Mouse (Mus musculus) heart, embryonic 10.5 days (tissue): ENCODE data around the gene Onecut1. TPM values are rescaled to one million over a fixed set of nuclear protein-coding genes. Genes with fewer than 3 reads are reported as not detected.

Source experiments
- DNase-seq: peaks from one replicate; pipeline ENCODE4 v3.0.0-alpha.2; 2017; ENCODE audit warnings: low spot score
- H3K27ac ChIP-seq: fragments of 300-500 bp; sonication (generic); 2 replicates; pipeline ENCODE4 v1.5.1; 2016; ENCODE audit warnings: mild to moderate bottlenecking
- H3K27me3 ChIP-seq: fragments of 300-500 bp; sonication (generic); 2 replicates; pipeline ENCODE4 v1.6.1; 2016; ENCODE audit warnings: mild to moderate bottlenecking; ENCODE audit not compliant: poor library complexity, insufficient read depth, severe bottlenecking
- H3K36me3 ChIP-seq: fragments of 300-500 bp; sonication (generic); 2 replicates; pipeline ENCODE4 v1.6.1; 2016; ENCODE audit warnings: mild to moderate bottlenecking, moderate library complexity
- H3K4me1 ChIP-seq: fragments of 300-500 bp; sonication (generic); 2 replicates; pipeline ENCODE4 v1.6.1; 2016; ENCODE audit warnings: mild to moderate bottlenecking
- H3K4me3 ChIP-seq: fragments of 300-500 bp; sonication (generic); 2 replicates; pipeline ENCODE4 v1.5.1; 2016; ENCODE audit warnings: mild to moderate bottlenecking, moderate library complexity
- H3K9me3 ChIP-seq: fragments of 300-500 bp; sonication (generic); 2 replicates; pipeline ENCODE4 v1.6.1; 2016; ENCODE audit warnings: mild to moderate bottlenecking, moderate library complexity
- WGBS: fragments of 180-500 bp; shearing (Covaris S2); methylation state at CpG from one replicate; pipeline ENCODE4 v1.1.7; 2016; 5-methylcytosine and 5-hydroxymethylcytosine counted together
- polyA plus RNA-seq: library from polyadenylated mRNA; unstranded; fragments of >200 nt; fragmentation: Nextera tagmentation; extraction: Ambion mirVana; gene quantifications from 2 replicates; pipeline ENCODE4 v1.2.1, GENCODE M21; 2016

The Onecut1 gene
- polyA plus RNA-seq, 1 experiment from 2014 or later = 1.9 TPM

DNA sequence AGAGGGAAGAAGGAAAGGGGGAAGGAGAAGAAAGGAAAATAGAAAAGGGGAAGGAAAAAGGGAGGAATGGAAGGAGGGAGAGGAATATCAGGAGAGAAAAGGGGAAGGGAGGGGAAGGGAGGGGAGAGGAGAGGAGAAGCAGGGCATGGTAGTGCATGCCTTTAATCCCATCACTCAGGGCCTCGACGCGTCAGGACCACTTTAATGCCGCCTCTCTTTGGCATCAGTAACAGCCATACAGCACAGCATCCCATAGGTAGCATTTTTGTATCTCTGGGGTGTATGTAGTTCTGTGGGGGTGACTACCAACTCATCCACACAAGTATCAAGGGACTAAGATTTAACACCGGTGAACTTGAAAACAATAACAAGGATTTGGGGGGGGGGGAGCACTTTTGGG is 68.9 kb downstream of the Onecut1 start:
- no peak overlapping the region for H3K4me3 ChIP-seq

DNA sequence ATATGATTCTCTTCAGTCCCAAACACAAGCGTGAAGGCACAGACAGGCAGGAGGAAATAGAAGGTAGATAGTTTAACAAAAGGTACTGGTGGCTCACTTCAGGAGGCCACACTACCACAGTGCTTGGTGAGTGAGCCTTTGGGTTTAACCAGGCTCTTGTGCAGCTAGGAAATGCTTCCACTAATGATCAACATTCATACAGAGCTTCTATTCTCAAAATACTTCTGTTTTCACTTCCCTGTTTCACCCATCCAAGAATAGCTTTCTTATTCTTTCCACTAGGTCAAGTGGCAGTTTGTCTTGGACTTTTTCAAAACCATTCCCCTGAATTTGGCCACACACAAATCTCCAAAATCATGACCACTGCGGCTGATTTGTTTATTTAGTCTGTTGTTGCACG is 73.6 kb downstream of the Onecut1 start:
- H3K4me3 ChIP-seq = no peak overlapping the region
- H3K9me3 ChIP-seq = no peaks in the 10 kb centered on the region
- 72% methylated on average over 3 of the region's 3 CpGs for WGBS
- no peaks in the 10 kb centered on the region for H3K27me3 ChIP-seq
- H3K27ac ChIP-seq = no peak overlapping the region
- no peaks in the 10 kb centered on the region for H3K4me1 ChIP-seq
- DNase-seq = no peak
- no peaks in the 10 kb centered on the region for H3K36me3 ChIP-seq

More for the DNA sequence above, 68.9 kb downstream of the Onecut1 start:
- Histone ChIP-seq H3K27me3 (no peaks in the 10 kb centered on the region), H3K27ac (no peak overlapping the region), H3K36me3 (no peaks in the 10 kb centered on the region), H3K9me3 (no peaks in the 10 kb centered on the region), H3K4me1 (no peaks in the 10 kb centered on the region)
- 68% methylated on average over 5 of the region's 5 CpGs for WGBS
- no peak for DNase-seq

GRCm38 (mm10) chr9:74937761-74938160 is 76.0 kb downstream of the Onecut1 start:
- Histone ChIP-seq H3K4me1 (no peaks in the 10 kb centered on the region), H3K4me3 (no peak overlapping the region), H3K9me3 (no peaks in the 10 kb centered on the region), H3K27ac (no peak overlapping the region), H3K27me3 (no peaks in the 10 kb centered on the region), H3K36me3 (no peaks in the 10 kb centered on the region)
- WGBS = 87% methylated on average over 3 of the region's 3 CpGs
- DNase-seq = no peak

DNA sequence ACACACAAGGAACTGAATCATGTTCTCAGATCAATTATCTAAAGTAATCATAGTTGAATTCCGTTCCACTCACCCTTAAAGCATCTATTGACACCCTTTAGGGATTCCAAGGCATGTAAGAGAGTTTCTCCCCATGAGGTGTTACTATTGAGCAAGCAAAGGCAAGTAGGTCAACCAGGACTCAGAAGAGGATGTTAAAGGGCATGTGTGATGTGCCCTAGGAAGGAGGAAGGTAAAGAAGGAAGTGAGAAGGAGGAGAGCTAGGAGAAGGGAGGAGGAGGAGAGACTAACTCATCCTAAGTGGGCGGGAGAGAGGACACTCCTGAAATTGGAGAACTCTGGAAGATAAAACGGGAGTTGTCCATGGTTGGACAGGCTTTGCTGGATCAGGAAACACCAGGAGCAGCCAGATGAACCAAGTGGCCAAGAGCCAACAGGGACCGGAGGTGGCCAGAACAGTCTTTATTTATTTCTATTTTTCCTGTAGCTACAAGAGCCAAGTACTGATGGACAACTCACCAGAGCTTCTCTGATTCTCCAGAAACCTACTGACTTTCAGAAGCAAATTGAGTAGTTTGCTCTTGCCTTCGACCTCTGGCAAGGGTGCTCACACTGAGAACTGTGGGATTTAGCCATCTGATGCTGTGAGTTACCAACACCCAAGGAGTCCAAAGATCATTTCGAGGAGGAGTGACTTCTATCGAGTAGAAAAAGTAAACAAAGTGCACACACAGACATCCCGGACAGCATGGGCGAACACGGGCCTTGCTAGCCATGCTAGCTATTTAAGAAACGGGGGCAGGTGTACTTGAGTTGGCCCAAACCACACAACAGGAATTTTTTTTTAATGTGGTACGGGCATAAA is 77.2 kb downstream of the Onecut1 start:
- 74% methylated on average over 12 of the region's 12 CpGs for WGBS
- no peak for DNase-seq
- no peaks in the 10 kb centered on the region for H3K36me3 ChIP-seq

More for the DNA sequence above, 77.2 kb downstream of the Onecut1 start:
- Histone ChIP-seq H3K27ac (no peak overlapping the region), H3K4me3 (no peak overlapping the region), H3K9me3 (no peaks in the 10 kb centered on the region), H3K4me1 (no peaks in the 10 kb centered on the region), H3K27me3 (no peaks in the 10 kb centered on the region)

Other genes starting within 250 kb of the Onecut1 start
- 7.3 and 9.2 TPM in 2 replicates for gene Fam214a, start 91.0 kb downstream of the Onecut1 start, polyA plus RNA-seq
- gene Arpp19, start 175.7 kb downstream of the Onecut1 start, polyA plus RNA-seq = 280 and 320 TPM in 2 replicates
- gene Myo5a, start 209.1 kb downstream of the Onecut1 start, polyA plus RNA-seq = 13.6 and 15.4 TPM in 2 replicates